Mouse (Mus musculus) inflammation-experienced regulatory T-cells, adult 16 weeks (primary cell): ENCODE measurements around the gene 1810010H24Rik. TPM values are rescaled to one million over a fixed set of nuclear protein-coding genes. Genes with fewer than 3 reads are reported as not detected.

Experiments
- polyA plus RNA-seq: library from polyadenylated mRNA; unstranded; fragments of 100-300 nt; shearing (Covaris generic); gene quantifications from one replicate; pipeline ENCODE4 v1.2.1, GENCODE M21; 2017

Gene 1810010H24Rik
- 0.45 TPM for polyA plus RNA-seq

GRCm38 (mm10) chr11:107025411-107026321 lies at the start of gene 1810010H24Rik:
TSS of gene 1810010H24Rik (plus strand) at chr11:107025681.

GRCm38 (mm10) chr11:106999151-106999948 lies 26.1 kb upstream of the 1810010H24Rik start, which contains the start of gene Kpna2:
TSS of gene Kpna2 (minus strand) at chr11:106999541.

Other genes starting within 250 kb of the 1810010H24Rik start
- 14.0 TPM for gene Polg2, start 246.1 kb upstream of the 1810010H24Rik start, polyA plus RNA-seq
- 704 TPM for gene Ddx5, start 236.5 kb upstream of the 1810010H24Rik start, polyA plus RNA-seq
- 54.1 TPM for gene Cep95, start 236.4 kb upstream of the 1810010H24Rik start, polyA plus RNA-seq
- gene Smurf2, start 105.0 kb upstream of the 1810010H24Rik start, polyA plus RNA-seq: 10.6 TPM
- 95.7 TPM for gene Kpna2, start 26.1 kb upstream of the 1810010H24Rik start, polyA plus RNA-seq
- 23.8 TPM for gene Bptf, start 106.4 kb downstream of the 1810010H24Rik start, polyA plus RNA-seq
- gene Nol11, start 163.7 kb downstream of the 1810010H24Rik start, polyA plus RNA-seq: 59.0 TPM